Mouse (Mus musculus) spleen, adult 2 months (tissue): ENCODE results near the gene Slc24a3. TPM values are rescaled to one million over a fixed set of nuclear protein-coding genes. Genes with fewer than 3 reads are reported as not detected.
A peak's percentile ranks its signal among the peaks of the same experiment; 100 is the strongest.

Source experiments
- DNase-seq, 2 experiments: peaks; one replicate each; pipeline versions ENCODE4 v3.0.0 to v3.0.0-alpha.2; 2012 to 2021; ENCODE audit warnings: low spot score in 2 of 2, low read depth in 1 of 2
- H3K27ac ChIP-seq: fragments of 200-500 bp; 2 replicates; pipeline ENCODE4 v1.5.1; 2012; ENCODE audit warnings: low read length, inconsistent platforms; ENCODE audit not compliant: insufficient read depth
- H3K27me3 ChIP-seq: fragments of 200-500 bp; 2 replicates; pipeline ENCODE4 v1.6.1; 2012; ENCODE audit warnings: mild to moderate bottlenecking, moderate library complexity, low read length, inconsistent platforms; ENCODE audit not compliant: control insufficient read depth, insufficient read depth
- H3K36me3 ChIP-seq: fragments of 200-500 bp; 2 replicates; pipeline ENCODE4 v1.6.1; 2012; ENCODE audit warnings: mild to moderate bottlenecking, low read length, inconsistent platforms; ENCODE audit not compliant: control insufficient read depth, insufficient read depth
- H3K4me1 ChIP-seq: fragments of 200-500 bp; 2 replicates; pipeline ENCODE4 v1.6.1; 2011; ENCODE audit warnings: inconsistent platforms; ENCODE audit not compliant: control insufficient read depth, insufficient read depth, insufficient read length
- H3K4me3 ChIP-seq: fragments of 200-500 bp; 2 replicates; pipeline ENCODE4 v1.5.1; 2011; ENCODE audit warnings: mild to moderate bottlenecking, inconsistent platforms; ENCODE audit not compliant: insufficient read depth, insufficient read length; ENCODE audit errors: extremely low read depth
- CTCF ChIP-seq: fragments of 200-500 bp; IDR thresholded peaks from 2 replicates; pipeline ENCODE4 v1.5.1; 2011; ENCODE audit warnings: mild to moderate bottlenecking, inconsistent platforms; ENCODE audit not compliant: insufficient read depth, insufficient read length, insufficient replicate concordance; ENCODE audit errors: extremely low read depth
- POLR2A ChIP-seq: fragments of 200-500 bp; IDR thresholded peaks from 2 replicates; pipeline ENCODE4 v1.6.1; 2011; ENCODE audit warnings: low read depth, low read length, inconsistent platforms
- WGBS: fragments of 180-500 bp; shearing (Covaris S2); methylation state at CpG from one replicate; pipeline ENCODE4 v1.1.7; 2018; 5-methylcytosine and 5-hydroxymethylcytosine counted together
- polyA plus RNA-seq: library from polyadenylated mRNA; depleted of rRNA; stranded (reverse); fragments of >200 nt; gene quantifications from 2 replicates; pipeline ENCODE4 v1.2.3, GENCODE M21; 2012

Slc24a3 gene
- polyA plus RNA-seq, 1 experiment: 1.9 TPM

DNA sequence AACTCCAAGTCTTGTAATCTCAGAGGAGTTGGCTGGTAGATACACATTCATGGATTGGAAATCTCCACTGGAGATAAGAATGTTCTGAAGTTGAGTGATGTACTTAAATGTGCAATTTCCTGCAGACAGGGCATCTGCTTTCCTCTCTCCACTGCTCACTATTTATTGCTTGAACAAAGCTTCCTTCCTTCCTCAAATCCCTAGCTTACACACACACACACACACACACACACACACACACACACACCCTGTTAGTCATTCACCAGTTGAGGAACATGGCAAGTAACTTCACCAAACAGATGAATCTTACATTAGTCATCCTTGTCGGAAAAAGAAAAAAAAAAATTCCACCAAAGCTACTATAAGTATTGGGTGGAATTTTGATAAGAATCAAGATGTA lies 8.6 kb upstream of the Slc24a3 start:
- Histone ChIP-seq H3K4me3 (no peak overlapping the region), H3K4me1 (no peaks in the 10 kb centered on the region), H3K27me3 (no peaks in the 10 kb centered on the region), H3K27ac (no peak overlapping the region), H3K36me3 (no peaks in the 10 kb centered on the region)
- no peak for DNase-seq
- 18% methylated on average over 1 of the region's 1 CpGs for WGBS
- TF ChIP-seq CTCF (no peak), POLR2A (no peak)

DNA sequence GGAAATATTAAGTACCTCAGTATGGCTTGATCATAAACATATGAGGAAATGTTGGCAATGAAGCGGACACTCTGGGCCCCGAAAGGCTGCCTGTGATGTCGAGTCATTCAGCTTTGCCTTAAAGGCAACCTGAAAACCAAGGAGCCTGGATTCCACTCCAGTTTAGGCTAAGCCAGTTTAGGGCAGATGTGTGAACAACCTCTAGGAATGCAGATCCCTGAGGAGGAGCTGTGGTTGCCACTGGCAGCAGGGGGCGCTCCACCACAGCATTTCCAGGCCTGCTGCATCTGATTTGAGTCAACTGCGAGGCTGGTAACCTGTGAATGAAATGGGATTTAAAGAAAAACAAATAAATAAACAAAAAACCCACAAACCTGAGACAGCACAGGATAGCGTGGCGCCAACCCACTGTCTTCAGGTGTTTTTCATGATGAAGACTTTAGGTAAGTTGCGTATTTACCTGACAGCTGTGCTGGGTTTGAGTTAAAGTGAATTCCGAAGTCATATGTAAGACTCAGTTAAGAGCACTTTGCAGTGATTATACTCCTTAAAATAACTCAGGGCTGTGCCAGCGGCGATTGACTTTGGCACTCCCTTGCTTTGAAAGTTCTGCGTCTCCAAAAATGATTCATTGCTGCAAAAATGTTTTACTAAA lies 6.4 kb upstream of the Slc24a3 start:
- WGBS: 41% methylated on average over 12 of the region's 12 CpGs
- TF ChIP-seq CTCF: peak; percentile 75; the same call in 1 of the 2 replicates
- no peak for TF ChIP-seq POLR2A
- H3K4me3 ChIP-seq: no peak overlapping the region
- H3K27ac ChIP-seq: no peak overlapping the region
- no peaks in the 10 kb centered on the region for H3K27me3 ChIP-seq
- H3K36me3 ChIP-seq: no peaks in the 10 kb centered on the region
- peak in 1 of 2 experiments; percentile 46 for DNase-seq
- H3K4me1 ChIP-seq: no peaks in the 10 kb centered on the region

DNA sequence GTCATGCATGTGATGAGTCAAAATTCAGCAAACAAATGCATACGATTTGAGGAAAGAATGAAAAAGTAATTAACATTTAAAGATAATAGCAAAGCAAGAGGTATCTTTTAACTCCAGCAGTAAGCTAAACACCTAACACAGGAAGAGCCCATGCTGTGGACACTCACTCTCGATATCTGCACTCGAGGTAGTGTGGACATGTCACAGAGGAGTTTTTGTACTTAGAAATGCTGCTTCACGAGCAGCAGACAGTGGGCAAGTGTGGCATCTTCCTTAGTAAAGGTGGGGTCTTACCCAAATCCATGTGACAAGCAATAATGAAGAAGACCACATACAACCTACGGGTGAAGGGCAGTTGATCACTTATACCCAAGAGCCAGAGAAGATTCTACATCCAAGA lies 3.5 kb upstream of the Slc24a3 start:
- no peak overlapping the region for H3K4me3 ChIP-seq
- H3K36me3 ChIP-seq: no peaks in the 10 kb centered on the region
- 77% methylated on average over 5 of the region's 5 CpGs for WGBS
- peaks cover 8% of the 10 kb centered on the region for H3K27me3 ChIP-seq
- no peak overlapping the region for H3K27ac ChIP-seq
- TF ChIP-seq POLR2A (no peak), CTCF (no peak)
- H3K4me1 ChIP-seq: no peaks in the 10 kb centered on the region; the same call in 1 of the 2 replicates
- no peak for DNase-seq

DNA sequence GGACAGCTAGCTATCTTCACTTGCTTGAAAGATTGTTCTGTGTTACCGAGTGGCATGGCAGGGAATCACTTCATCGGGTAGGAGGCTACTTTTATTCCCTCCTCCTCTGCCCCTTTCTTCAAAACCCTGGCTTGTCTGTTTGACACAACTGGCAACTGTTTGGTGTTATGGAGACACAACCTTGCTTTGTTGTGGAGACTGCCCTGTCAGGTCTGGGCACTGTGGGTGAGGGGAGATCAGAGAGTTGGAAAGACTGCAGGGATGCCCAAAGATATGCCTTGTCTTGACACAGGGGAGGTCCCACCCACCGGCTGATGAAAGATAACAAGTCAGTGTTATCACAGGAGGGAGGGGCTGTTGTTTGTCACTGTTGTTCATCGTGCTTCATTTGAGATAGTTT lies 3.0 kb upstream of the Slc24a3 start:
- TF ChIP-seq CTCF (no peak), POLR2A (no peak)
- no peaks in the 10 kb centered on the region for H3K36me3 ChIP-seq
- no peak overlapping the region for H3K4me3 ChIP-seq
- 59% methylated on average over 4 of the region's 4 CpGs for WGBS
- no peak for DNase-seq
- H3K4me1 ChIP-seq: no peaks in the 10 kb centered on the region; the same call in 1 of the 2 replicates
- no peak overlapping the region for H3K27ac ChIP-seq
- peaks cover 8% of the 10 kb centered on the region for H3K27me3 ChIP-seq

DNA sequence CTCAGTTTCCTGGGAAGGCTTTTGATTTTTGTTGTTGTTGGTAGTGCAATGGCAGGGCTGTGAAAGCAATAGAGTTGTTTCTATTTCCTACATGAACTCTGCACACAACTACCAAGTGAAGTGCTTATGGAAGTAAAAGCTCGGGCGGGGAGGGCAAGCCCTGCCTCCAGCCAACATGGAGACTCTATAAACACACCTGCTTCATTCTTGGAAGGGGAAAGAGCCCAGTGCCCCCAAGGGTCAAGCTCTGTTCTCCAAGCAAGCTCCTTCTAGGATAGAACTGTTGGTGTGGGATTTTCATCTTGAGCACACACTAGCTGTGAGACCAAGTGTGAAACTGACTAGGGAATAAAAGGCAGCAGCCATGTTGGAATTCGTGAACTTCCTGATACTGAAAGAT lies 2.5 kb upstream of the Slc24a3 start:
- no peak for TF ChIP-seq POLR2A
- Histone ChIP-seq H3K4me1 (no peaks in the 10 kb centered on the region; the same call in 1 of the 2 replicates), H3K4me3 (no peak overlapping the region), H3K27ac (no peak overlapping the region), H3K27me3 (peaks cover 8% of the 10 kb centered on the region), H3K36me3 (no peaks in the 10 kb centered on the region)
- DNase-seq: no peak
- 85% methylated on average over 3 of the region's 3 CpGs for WGBS

DNA sequence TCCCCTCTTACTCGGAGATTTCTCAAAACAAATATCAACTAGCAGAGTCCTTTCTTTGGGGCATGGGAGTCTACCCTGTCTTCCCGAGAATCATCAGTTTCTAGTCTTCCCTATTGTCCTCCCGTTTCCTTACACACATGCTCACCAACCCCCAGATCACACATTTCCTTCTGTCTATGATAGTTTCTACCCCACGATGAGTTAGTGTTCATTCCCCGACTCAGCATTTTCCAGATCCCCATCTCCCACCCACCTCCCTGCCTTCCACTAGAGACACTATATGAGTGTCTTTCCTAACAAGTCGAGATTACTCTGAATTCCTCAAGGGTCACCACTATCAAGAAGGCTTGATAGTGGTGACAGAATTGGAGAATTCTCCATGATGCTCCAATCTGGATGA lies 1.7 kb upstream of the Slc24a3 start:
- Histone ChIP-seq H3K27me3 (peaks cover 8% of the 10 kb centered on the region), H3K27ac (no peak overlapping the region), H3K4me1 (no peaks in the 10 kb centered on the region; the same call in 1 of the 2 replicates), H3K36me3 (no peaks in the 10 kb centered on the region), H3K4me3 (no peak overlapping the region)
- WGBS: 73% methylated on average over 6 of the region's 6 CpGs
- TF ChIP-seq POLR2A (no peak), CTCF (no peak)
- no peak for DNase-seq

DNA sequence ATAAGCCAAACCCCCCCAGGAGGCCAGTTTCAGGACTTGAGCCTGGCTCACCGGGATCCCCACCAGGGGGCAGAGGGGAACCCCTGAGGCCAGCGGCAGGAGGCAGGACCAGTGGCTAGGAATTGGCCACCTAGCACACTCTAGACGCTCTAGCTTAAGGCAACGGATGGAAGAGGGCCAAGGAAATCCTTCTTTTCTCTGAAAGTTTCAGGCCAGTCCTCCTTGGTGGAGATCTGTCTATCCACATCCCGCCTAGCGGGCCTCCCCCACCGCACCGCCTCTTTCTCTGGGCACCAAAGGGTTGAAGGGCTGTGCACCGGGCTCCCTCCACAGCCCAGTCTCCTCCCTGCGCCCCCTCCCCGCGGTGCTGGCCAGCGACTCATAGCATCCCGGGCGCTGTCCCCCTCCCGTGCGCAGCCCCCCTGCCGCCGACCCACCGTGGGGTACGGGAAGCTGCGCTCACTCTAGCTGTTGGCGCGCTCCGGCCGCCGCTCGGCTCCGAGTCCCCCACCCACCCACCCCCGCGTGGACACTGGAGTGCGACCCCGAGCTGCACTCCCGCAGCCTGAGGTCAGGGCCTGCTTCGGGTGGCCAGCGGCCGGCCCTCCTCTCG lies 397 bp upstream of the Slc24a3 start:
- no peaks in the 10 kb centered on the region; the same call in 1 of the 2 replicates for H3K4me1 ChIP-seq
- TF ChIP-seq CTCF: no peak
- TF ChIP-seq POLR2A: no peak
- no peaks in the 10 kb centered on the region for H3K36me3 ChIP-seq
- 1% methylated on average over 37 of the region's 38 CpGs for WGBS
- no peak overlapping the region for H3K27ac ChIP-seq
- peaks cover 8% of the 10 kb centered on the region for H3K27me3 ChIP-seq
- peak overlapping the region; percentile 18; the same call in 1 of the 2 replicates for H3K4me3 ChIP-seq
- DNase-seq: peak in 1 of 2 experiments; percentile 8
